Mouse (Mus musculus) heart, embryonic 15.5 days (tissue): Measurements from ENCODE around the gene Nadk2. TPM values are rescaled to one million over a fixed set of nuclear protein-coding genes. Genes with fewer than 3 reads are reported as not detected.

Source experiments
- ATAC-seq: fragments of 200-750 bp; cut with Nextera tagmentation; replicated peaks from 2 replicates; pipeline ENCODE4 v1.8.0; 2017; ENCODE audit warnings: low read depth, moderate TSS enrichment; ENCODE audit not compliant: insufficient number of reproducible peaks, insufficient read depth, low FRiP score
- H3K27ac ChIP-seq: fragments of 300-500 bp; sonication (generic); 2 replicates; pipeline ENCODE4 v1.5.1; 2015; ENCODE audit warnings: mild to moderate bottlenecking, inconsistent platforms
- H3K27me3 ChIP-seq: fragments of 300-500 bp; sonication (generic); 2 replicates; pipeline ENCODE4 v1.6.1; 2015; ENCODE audit warnings: inconsistent platforms
- H3K36me3 ChIP-seq: fragments of 300-500 bp; sonication (generic); 2 replicates; pipeline ENCODE4 v1.6.1; 2015; ENCODE audit warnings: mild to moderate bottlenecking, inconsistent platforms
- H3K4me1 ChIP-seq: fragments of 300-500 bp; sonication (generic); replicated peaks from 2 replicates; pipeline ENCODE4 v1.6.1; 2015; ENCODE audit warnings: inconsistent platforms
- H3K4me2 ChIP-seq: fragments of 300-500 bp; sonication (generic); 2 replicates; pipeline ENCODE4 v1.6.1; 2015; ENCODE audit warnings: inconsistent platforms, mild to moderate bottlenecking, moderate library complexity
- H3K4me3 ChIP-seq: fragments of 300-500 bp; sonication (generic); 2 replicates; pipeline ENCODE4 v1.5.1; 2015; ENCODE audit warnings: mild to moderate bottlenecking, inconsistent platforms
- H3K9ac ChIP-seq: fragments of 300-500 bp; sonication (generic); 2 replicates; pipeline ENCODE4 v1.6.1; 2015; ENCODE audit warnings: mild to moderate bottlenecking, inconsistent platforms
- H3K9me3 ChIP-seq: fragments of 300-500 bp; sonication (generic); replicated peaks from 2 replicates; pipeline ENCODE4 v1.6.1; 2016; ENCODE audit warnings: inconsistent platforms
- WGBS: fragments of 180-500 bp; shearing (Covaris S2); methylation state at CpG from one replicate; pipeline ENCODE4 v1.1.7; 2015; ENCODE audit warnings: mixed read lengths; 5-methylcytosine and 5-hydroxymethylcytosine counted together
- polyA plus RNA-seq: library from polyadenylated mRNA; unstranded; fragments of >200 nt; fragmentation: Nextera tagmentation; extraction: Ambion mirVana; gene quantifications from 2 replicates; pipeline ENCODE4 v1.2.1, GENCODE M21; 2015

Nadk2 gene
- polyA plus RNA-seq, 1 experiment from 2014 or later = 43.7 TPM

DNA sequence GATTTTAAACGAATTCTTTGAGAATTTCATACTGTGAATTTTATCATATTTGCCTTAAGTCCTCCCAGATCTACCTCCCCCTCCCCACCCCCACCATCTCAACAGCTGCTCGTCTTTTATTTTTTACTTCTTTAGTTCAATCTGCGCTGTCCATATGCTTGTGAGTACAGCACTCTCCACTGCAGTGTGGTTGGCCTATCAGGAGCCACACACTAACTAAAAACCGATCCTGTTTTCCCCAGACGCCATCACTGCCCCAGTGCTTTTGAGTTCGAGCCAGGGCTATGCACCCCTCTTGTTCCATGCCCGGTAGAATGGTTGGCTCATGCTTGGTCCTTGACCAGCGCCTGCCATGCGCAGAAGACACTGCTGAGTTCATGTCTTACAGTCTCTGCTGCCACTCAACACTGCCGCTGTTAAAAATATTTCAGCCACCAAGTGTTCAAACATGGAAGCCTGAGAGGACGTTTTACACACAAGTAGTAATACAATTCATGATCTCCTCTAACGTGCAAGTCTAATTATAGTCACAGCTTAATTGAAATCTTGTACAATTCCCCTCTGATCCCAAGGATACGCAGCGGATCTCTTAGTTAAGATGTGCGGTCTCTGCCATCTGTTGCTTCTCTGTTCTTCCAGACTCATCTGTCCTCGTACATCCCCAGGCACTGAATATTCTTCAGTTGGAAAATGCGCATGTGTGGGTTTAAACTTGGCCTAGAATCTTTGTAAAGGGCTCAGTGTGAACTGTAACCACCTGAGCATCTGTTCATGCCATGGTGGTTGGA lies 17.0 kb downstream of the Nadk2 start:
- no peak overlapping the region for H3K4me2 ChIP-seq
- H3K4me3 ChIP-seq = no peak overlapping the region
- WGBS = 79% methylated on average over 17 of the region's 17 CpGs
- no peak overlapping the region for H3K27ac ChIP-seq
- H3K36me3 ChIP-seq = peaks cover 15% of the 10 kb centered on the region; the same call in 1 of the 2 replicates
- no peaks in the 10 kb centered on the region for H3K9me3 ChIP-seq
- no peak for ATAC-seq
- no peak overlapping the region for H3K9ac ChIP-seq
- no peaks in the 10 kb centered on the region for H3K27me3 ChIP-seq
- peaks cover 19% of the 10 kb centered on the region for H3K4me1 ChIP-seq

GRCm38 (mm10) chr15:9088683-9089072 lies 17.6 kb downstream of the Nadk2 start:
- Histone ChIP-seq H3K36me3 (peaks cover 21% of the 10 kb centered on the region), H3K9ac (no peak overlapping the region), H3K4me3 (no peak overlapping the region), H3K9me3 (no peaks in the 10 kb centered on the region), H3K27me3 (no peaks in the 10 kb centered on the region), H3K27ac (no peak overlapping the region), H3K4me2 (no peak overlapping the region), H3K4me1 (peaks cover 19% of the 10 kb centered on the region)
- no peak for ATAC-seq
- 81% methylated on average over 8 of the region's 8 CpGs for WGBS

GRCm38 (mm10) chr15:9089136-9089720 lies 18.2 kb downstream of the Nadk2 start:
- H3K4me2 ChIP-seq = no peak overlapping the region
- peaks cover 25% of the 10 kb centered on the region for H3K36me3 ChIP-seq
- no peak overlapping the region for H3K4me3 ChIP-seq
- no peak overlapping the region for H3K27ac ChIP-seq
- 38% methylated on average over 2 of the region's 2 CpGs for WGBS
- ATAC-seq = no peak
- no peaks in the 10 kb centered on the region for H3K27me3 ChIP-seq
- no peak overlapping the region for H3K9ac ChIP-seq
- H3K4me1 ChIP-seq = peaks cover 24% of the 10 kb centered on the region
- no peaks in the 10 kb centered on the region for H3K9me3 ChIP-seq

DNA sequence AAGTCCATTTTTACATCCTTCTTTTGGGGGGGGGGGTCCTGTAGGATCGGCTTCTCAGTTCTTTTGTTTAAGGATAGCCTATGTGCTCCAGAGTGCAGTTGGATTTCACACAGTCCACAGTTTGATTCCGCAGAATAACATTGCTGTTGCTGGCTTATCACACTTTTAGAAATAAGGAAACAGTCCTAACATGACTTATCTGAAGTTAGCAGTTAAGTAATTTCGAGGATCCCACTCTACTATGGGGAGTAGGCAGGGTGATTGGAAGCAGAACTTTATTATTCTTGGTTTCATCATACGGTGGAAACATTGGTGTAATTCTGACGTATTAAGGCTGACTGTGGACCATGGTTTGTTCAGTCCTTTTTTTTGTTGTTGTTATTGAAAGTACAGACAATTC lies 19.6 kb downstream of the Nadk2 start:
- Histone ChIP-seq H3K9me3 (no peaks in the 10 kb centered on the region), H3K27ac (no peak overlapping the region), H3K4me2 (no peak overlapping the region), H3K27me3 (no peaks in the 10 kb centered on the region), H3K4me1 (peaks cover 27% of the 10 kb centered on the region), H3K4me3 (no peak overlapping the region), H3K36me3 (peaks cover 22% of the 10 kb centered on the region), H3K9ac (no peak overlapping the region)
- no peak for ATAC-seq
- WGBS = 75% methylated on average over 5 of the region's 5 CpGs

DNA sequence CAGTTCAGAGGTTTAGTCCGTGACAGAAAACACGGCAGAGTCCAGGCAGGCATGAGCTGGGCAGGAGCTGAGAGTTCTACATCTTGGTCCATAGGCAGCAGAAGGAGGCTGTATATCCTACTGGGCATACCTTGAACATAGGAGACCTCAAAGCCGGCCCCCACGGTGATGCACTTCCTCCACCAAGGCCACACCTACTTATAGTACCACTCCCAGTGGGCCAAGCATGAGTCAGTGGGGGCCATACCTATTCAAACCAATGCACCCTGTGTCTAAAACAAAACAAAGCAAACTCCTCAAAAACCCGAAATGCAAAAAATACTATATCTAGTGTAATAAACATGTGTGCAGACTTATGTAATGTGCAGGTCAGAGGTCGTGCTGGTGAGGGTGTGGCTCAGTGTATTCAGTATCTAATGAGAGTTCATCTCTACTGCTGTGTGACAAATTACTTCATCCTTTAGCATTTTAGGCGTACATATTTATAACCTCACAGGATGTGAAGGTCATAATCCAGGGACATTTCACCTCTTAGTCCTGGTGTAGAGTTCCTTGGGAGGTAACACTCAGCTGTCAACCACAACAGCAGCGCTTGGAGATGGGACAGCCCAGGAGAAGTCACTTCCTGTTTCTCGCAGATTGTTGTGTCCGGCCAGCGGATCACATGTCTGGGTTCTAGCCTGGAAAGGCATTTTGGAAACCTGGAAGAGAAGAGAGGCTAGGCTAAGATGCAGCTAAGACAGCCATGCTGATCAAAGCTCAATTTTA lies 22.7 kb downstream of the Nadk2 start:
- H3K4me2 ChIP-seq = peak overlapping the region; percentile 38; the same call in 1 of the 2 replicates
- peaks cover 16% of the 10 kb centered on the region for H3K4me1 ChIP-seq
- H3K9me3 ChIP-seq = no peaks in the 10 kb centered on the region
- H3K9ac ChIP-seq = no peak overlapping the region
- 62% methylated on average over 11 of the region's 11 CpGs for WGBS
- no peaks in the 10 kb centered on the region for H3K27me3 ChIP-seq
- no peak; the same call in 1 of the 2 replicates for ATAC-seq
- peak overlapping the region; percentile 14; the same call in 1 of the 2 replicates for H3K4me3 ChIP-seq
- peak overlapping the region; percentile 45 for H3K27ac ChIP-seq
- H3K36me3 ChIP-seq = peaks cover 33% of the 10 kb centered on the region

DNA sequence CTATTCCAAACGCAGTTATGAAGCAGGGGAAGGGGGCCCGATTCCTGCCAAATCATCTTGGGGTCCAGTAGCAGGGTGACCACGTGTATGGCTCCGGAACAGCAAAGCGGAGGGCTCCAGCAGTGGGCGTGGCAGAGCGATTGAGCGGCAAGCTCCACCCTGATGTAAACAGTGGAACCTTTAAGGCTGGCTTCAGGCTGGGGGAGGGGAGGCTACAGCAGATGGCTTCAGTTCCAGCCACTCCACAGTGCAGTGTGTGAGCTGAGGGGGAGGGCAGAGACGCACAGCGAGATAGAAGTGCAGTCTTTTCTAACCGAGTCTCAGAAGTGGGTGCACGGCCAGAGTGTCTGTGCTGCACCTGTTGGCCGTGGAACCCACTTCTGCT lies 23.3 kb downstream of the Nadk2 start:
- Histone ChIP-seq H3K9ac (no peak overlapping the region), H3K27me3 (no peaks in the 10 kb centered on the region), H3K9me3 (no peaks in the 10 kb centered on the region), H3K27ac (peak overlapping the region; percentile 45), H3K4me2 (peak overlapping the region; percentile 38; the same call in 1 of the 2 replicates), H3K4me1 (peaks cover 16% of the 10 kb centered on the region), H3K36me3 (peaks cover 35% of the 10 kb centered on the region), H3K4me3 (peak overlapping the region; percentile 14; the same call in 1 of the 2 replicates)
- ATAC-seq = peak; percentile 80
- 17% methylated on average over 13 of the region's 13 CpGs for WGBS

DNA sequence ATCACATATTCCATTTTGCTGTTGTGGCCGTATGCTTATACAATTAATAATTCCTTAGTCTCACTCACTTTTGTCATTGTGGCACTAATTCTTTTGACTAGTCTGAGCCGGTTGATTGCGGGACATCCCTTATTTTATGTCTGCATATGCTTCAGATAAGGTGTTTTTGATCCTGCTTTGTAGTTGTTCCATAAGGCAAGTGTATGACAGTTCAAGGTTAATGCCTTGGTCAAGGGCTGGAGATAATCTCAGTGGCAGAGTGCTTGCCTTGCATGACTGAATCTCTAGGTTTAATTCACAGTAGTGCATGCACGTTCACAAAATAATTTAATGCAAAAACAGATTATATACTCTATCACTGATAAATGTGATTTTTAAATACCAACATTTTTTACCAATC lies 25.8 kb downstream of the Nadk2 start:
- peaks cover 46% of the 10 kb centered on the region for H3K36me3 ChIP-seq
- 60% methylated on average over 4 of the region's 4 CpGs for WGBS
- peaks cover 16% of the 10 kb centered on the region for H3K4me1 ChIP-seq
- H3K27ac ChIP-seq = no peak overlapping the region
- H3K9me3 ChIP-seq = no peaks in the 10 kb centered on the region
- no peak overlapping the region for H3K4me2 ChIP-seq
- H3K4me3 ChIP-seq = no peak overlapping the region
- no peak overlapping the region for H3K9ac ChIP-seq
- no peaks in the 10 kb centered on the region for H3K27me3 ChIP-seq
- ATAC-seq = no peak

- no peak overlapping the region for H3K9ac ChIP-seq
- H3K4me2 ChIP-seq = no peak overlapping the region
- H3K9me3 ChIP-seq = no peaks in the 10 kb centered on the region
- H3K36me3 ChIP-seq = peaks cover 57% of the 10 kb centered on the region
- no peaks in the 10 kb centered on the region for H3K27me3 ChIP-seq
- no peak for ATAC-seq
- no peak overlapping the region for H3K4me3 ChIP-seq
- no peak overlapping the region for H3K27ac ChIP-seq
- 92% methylated on average over 10 of the region's 10 CpGs for WGBS
- H3K4me1 ChIP-seq = peaks cover 6% of the 10 kb centered on the region
These were observed 29.5 kb downstream of the Nadk2 start for GRCm38 (mm10) chr15:9100446-9101077.

- H3K4me1 ChIP-seq = no peaks in the 10 kb centered on the region
- H3K9me3 ChIP-seq = no peaks in the 10 kb centered on the region
- no peak for ATAC-seq
- H3K27ac ChIP-seq = no peak overlapping the region
- peaks cover 66% of the 10 kb centered on the region for H3K36me3 ChIP-seq
- no peak overlapping the region for H3K4me3 ChIP-seq
- H3K9ac ChIP-seq = no peak overlapping the region
- H3K4me2 ChIP-seq = no peak overlapping the region
- no peaks in the 10 kb centered on the region for H3K27me3 ChIP-seq
- WGBS = 81% methylated on average over 13 of the region's 13 CpGs
These were observed 35.4 kb downstream of the Nadk2 start for GRCm38 (mm10) chr15:9106303-9107074.

DNA sequence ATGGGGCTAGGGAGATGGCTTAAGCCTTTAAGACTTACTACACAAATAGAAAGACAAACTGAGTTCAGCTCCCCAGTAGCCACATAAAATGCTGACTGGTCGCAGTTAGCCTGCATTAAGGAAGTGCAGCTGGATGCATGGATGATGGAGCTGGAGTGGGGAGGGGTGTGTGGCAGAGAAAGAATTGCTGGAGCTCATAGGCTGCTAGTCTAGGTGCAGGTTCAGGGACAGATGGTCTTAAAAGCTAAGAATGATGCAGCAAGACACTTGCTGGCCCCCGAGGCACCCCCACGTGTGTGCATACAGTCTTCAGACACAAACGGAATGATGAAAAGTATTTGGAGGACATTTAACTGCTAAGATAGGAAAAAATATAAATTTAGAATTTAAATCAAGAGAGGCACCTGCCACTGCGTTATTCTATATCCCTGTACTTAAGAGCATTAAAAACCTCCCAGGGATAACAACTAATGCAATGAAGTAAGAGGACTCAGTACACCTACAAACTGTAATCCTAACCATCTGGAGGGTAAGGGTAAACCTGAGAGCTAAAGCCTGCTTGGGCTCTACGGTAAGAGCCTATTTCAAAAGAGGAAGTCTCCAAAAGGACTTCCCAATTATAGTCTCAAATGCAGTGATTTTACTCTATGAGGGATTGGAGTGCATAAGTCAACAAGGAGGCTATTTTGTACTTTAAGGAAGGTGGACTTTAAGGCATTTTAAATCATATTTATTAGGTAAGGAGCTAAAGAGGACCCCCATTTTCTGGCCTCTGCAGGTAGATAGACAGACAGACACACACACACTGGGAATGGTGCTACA lies 39.7 kb downstream of the Nadk2 start:
- peaks cover 68% of the 10 kb centered on the region for H3K36me3 ChIP-seq
- 85% methylated on average over 6 of the region's 6 CpGs for WGBS
- H3K4me2 ChIP-seq = no peak overlapping the region
- no peak for ATAC-seq
- H3K27ac ChIP-seq = no peak overlapping the region
- no peaks in the 10 kb centered on the region for H3K9me3 ChIP-seq
- H3K4me1 ChIP-seq = peaks cover 2% of the 10 kb centered on the region; the same call in 1 of the 2 replicates
- no peaks in the 10 kb centered on the region for H3K27me3 ChIP-seq
- no peak overlapping the region for H3K9ac ChIP-seq
- no peak overlapping the region for H3K4me3 ChIP-seq
